Mouse (Mus musculus) MEL (cell line): ENCODE results near the gene Tmem167b. TPM values are rescaled to one million over a fixed set of nuclear protein-coding genes. Genes with fewer than 3 reads are reported as not detected.
"Not testable (repeated sequence)": the region's sequence is repeated elsewhere in the genome, so short reads cannot be mapped to it uniquely, and the experiment has no call there.

ENCODE experiments used
- DNase-seq: peaks from one replicate; pipeline ENCODE4 v3.0.0; 2011; ENCODE audit warnings: low read depth, low spot score
- H3K27ac ChIP-seq: 2 replicates; pipeline ENCODE4 v1.5.1; 2012; ENCODE audit warnings: low read depth, mild to moderate bottlenecking, control low read depth, low read length, moderate library complexity; ENCODE audit not compliant: control insufficient read depth
- H3K27me3 ChIP-seq, 2 experiments: fragments of 150-350 bp in 1 of 2; sonication (generic) in 1 of 2; 2 replicates each; pipeline ENCODE4 v1.6.1; 2012; ENCODE audit warnings: low read length in 2 of 2, mild to moderate bottlenecking in 2 of 2, improper control_type of control experiment in 1 of 2, moderate library complexity in 1 of 2; ENCODE audit not compliant: insufficient read depth in 2 of 2, control insufficient read depth in 1 of 2
- H3K36me3 ChIP-seq, 2 experiments: 2 replicates each; pipeline ENCODE4 v1.6.1; 2012 to 2014; ENCODE audit warnings: low read length in 2 of 2, improper control_type of control experiment in 1 of 2, inconsistent platforms in 1 of 2, mild to moderate bottlenecking in 1 of 2; ENCODE audit not compliant: insufficient read depth in 2 of 2, control insufficient read depth in 1 of 2
- H3K4me1 ChIP-seq, 2 experiments: fragments of 150-350 bp in 1 of 2; sonication (generic) in 1 of 2; 2 replicates each; pipeline ENCODE4 v1.6.1; 2012; ENCODE audit warnings: low read length in 2 of 2, improper control_type of control experiment in 1 of 2, mild to moderate bottlenecking in 1 of 2; ENCODE audit not compliant: insufficient read depth in 2 of 2, control insufficient read depth in 1 of 2
- H3K4me3 ChIP-seq, 2 experiments: fragments of 150-350 bp in 1 of 2; sonication (generic) in 1 of 2; 2 replicates each; pipeline ENCODE4 v1.5.1; 2012; ENCODE audit warnings: low read depth in 2 of 2, low read length in 2 of 2, mild to moderate bottlenecking in 2 of 2, moderate library complexity in 2 of 2, control low read depth in 1 of 2, improper control_type of control experiment in 1 of 2; ENCODE audit not compliant: control insufficient read depth in 1 of 2, insufficient read depth in 1 of 2
- H3K79me2 ChIP-seq: 2 replicates; pipeline ENCODE4 v1.6.1; 2012; ENCODE audit warnings: mild to moderate bottlenecking, low read length, moderate library complexity; ENCODE audit not compliant: control insufficient read depth, poor library complexity, insufficient read depth
- H3K9ac ChIP-seq: 2 replicates; pipeline ENCODE4 v1.6.1; 2012; ENCODE audit warnings: low read depth, mild to moderate bottlenecking, control low read depth, low read length, moderate library complexity; ENCODE audit not compliant: control insufficient read depth, poor library complexity, severe bottlenecking
- H3K9me3 ChIP-seq: fragments of 150-350 bp; sonication (generic); replicated peaks from 2 replicates; pipeline ENCODE4 v1.6.1; 2012; ENCODE audit warnings: mild to moderate bottlenecking, low read length, improper control_type of control experiment, moderate library complexity; ENCODE audit not compliant: insufficient read depth
- CHD1 ChIP-seq: IDR thresholded peaks from 2 replicates; pipeline ENCODE4 v1.6.1; 2012; ENCODE audit warnings: low read depth, mild to moderate bottlenecking, inconsistent platforms, low read length, improper control_type of control experiment
- CHD2 ChIP-seq: IDR thresholded peaks from 2 replicates; pipeline ENCODE4 v1.6.1; 2011; ENCODE audit warnings: low read length, improper control_type of control experiment
- E2F4 ChIP-seq: IDR thresholded peaks from 2 replicates; pipeline ENCODE4 v1.6.1; 2011; ENCODE audit warnings: low read depth, low read length, improper control_type of control experiment, borderline replicate concordance
- ELF1 ChIP-seq: IDR thresholded peaks from 2 replicates; pipeline ENCODE4 v1.6.1; 2014; ENCODE audit warnings: low read depth, mild to moderate bottlenecking, inconsistent platforms, low read length, improper control_type of control experiment, moderate library complexity
- EP300 ChIP-seq, 2 experiments: IDR thresholded peaks; 2 replicates each; pipeline ENCODE4 v1.6.1; 2011; ENCODE audit warnings: improper control_type of control experiment in 2 of 2, low read length in 2 of 2, low read depth in 1 of 2, mild to moderate bottlenecking in 1 of 2
- GABPA ChIP-seq: IDR thresholded peaks from 2 replicates; pipeline ENCODE4 v1.6.1; 2012; ENCODE audit warnings: low read depth, mild to moderate bottlenecking, inconsistent platforms, low read length, improper control_type of control experiment, moderate library complexity
- GATA1 ChIP-seq: IDR thresholded peaks from 2 replicates; pipeline ENCODE4 v1.6.1; 2011; ENCODE audit warnings: low read depth, low read length, improper control_type of control experiment
- KAT2A ChIP-seq: conservative IDR thresholded peaks from 2 replicates; pipeline ENCODE4 v1.6.1; 2012; ENCODE audit warnings: low read depth, low read length, improper control_type of control experiment, inconsistent platforms
- MAX ChIP-seq: IDR thresholded peaks from 2 replicates; pipeline ENCODE4 v1.6.1; 2011; ENCODE audit warnings: low read length, improper control_type of control experiment
- MXI1 ChIP-seq: IDR thresholded peaks from 2 replicates; pipeline ENCODE4 v1.6.1; 2011; ENCODE audit warnings: mild to moderate bottlenecking, low read depth, low read length, improper control_type of control experiment
- MYC ChIP-seq: IDR thresholded peaks from 2 replicates; pipeline ENCODE4 v1.6.1; 2011; ENCODE audit warnings: low read depth, mild to moderate bottlenecking, low read length, improper control_type of control experiment, moderate library complexity
- POLR2A ChIP-seq, 2 experiments: IDR thresholded peaks; 2 replicates each; pipeline ENCODE4 v1.6.1; 2011 to 2012; ENCODE audit warnings: low read length in 2 of 2, mild to moderate bottlenecking in 2 of 2, control low read depth in 1 of 2, improper control_type of control experiment in 1 of 2, low read depth in 1 of 2, moderate library complexity in 1 of 2; ENCODE audit not compliant: control insufficient read depth in 1 of 2, insufficient read depth in 1 of 2, poor library complexity in 1 of 2
- POLR2AphosphoS2 ChIP-seq: IDR thresholded peaks from 2 replicates; pipeline ENCODE4 v1.6.1; 2011; ENCODE audit warnings: low read length, improper control_type of control experiment
- RAD21 ChIP-seq: IDR thresholded peaks from 2 replicates; pipeline ENCODE4 v1.6.1; 2011; ENCODE audit warnings: mild to moderate bottlenecking, low read depth, low read length, improper control_type of control experiment
- RCOR1 ChIP-seq: IDR thresholded peaks from 2 replicates; pipeline ENCODE4 v1.6.1; 2012; ENCODE audit warnings: low read depth, mild to moderate bottlenecking, inconsistent platforms, low read length, improper control_type of control experiment
- SMC3 ChIP-seq: IDR thresholded peaks from 2 replicates; pipeline ENCODE4 v1.6.1; 2011; ENCODE audit warnings: low read depth, low read length, improper control_type of control experiment
- TAL1 ChIP-seq: IDR thresholded peaks from 2 replicates; pipeline ENCODE4 v1.6.1; 2012; ENCODE audit warnings: mild to moderate bottlenecking, inconsistent platforms, low read length, moderate library complexity, mixed read lengths
- TBP ChIP-seq: IDR thresholded peaks from 2 replicates; pipeline ENCODE4 v1.8.0; 2011; ENCODE audit warnings: low read depth, low read length, improper control_type of control experiment
- UBTF ChIP-seq: IDR thresholded peaks from 2 replicates; pipeline ENCODE4 v1.6.1; 2012; ENCODE audit warnings: low read depth, mild to moderate bottlenecking, inconsistent platforms, low read length, improper control_type of control experiment, moderate library complexity, borderline replicate concordance; ENCODE audit not compliant: insufficient read depth
- USF1 ChIP-seq: IDR thresholded peaks from 2 replicates; pipeline ENCODE4 v1.6.1; 2014; ENCODE audit warnings: low read depth, mild to moderate bottlenecking, inconsistent platforms, low read length, improper control_type of control experiment, moderate library complexity
- USF2 ChIP-seq, 2 experiments: IDR thresholded peaks; 2 replicates each; pipeline ENCODE4 v1.6.1; 2011 to 2012; ENCODE audit warnings: improper control_type of control experiment in 2 of 2, low read length in 2 of 2, borderline replicate concordance in 1 of 2, inconsistent platforms in 1 of 2, low read depth in 1 of 2, mild to moderate bottlenecking in 1 of 2; ENCODE audit not compliant: insufficient read depth in 1 of 2
- ZMIZ1 ChIP-seq: IDR thresholded peaks from 2 replicates; pipeline ENCODE4 v1.6.1; 2012; ENCODE audit warnings: low read depth, mild to moderate bottlenecking, inconsistent platforms, low read length, improper control_type of control experiment, moderate library complexity
- ZNF384 ChIP-seq: IDR thresholded peaks from 2 replicates; pipeline ENCODE4 v1.6.1; 2012; ENCODE audit warnings: low read depth, mild to moderate bottlenecking, inconsistent platforms, low read length, improper control_type of control experiment
- polyA plus RNA-seq, 2 experiments: library from polyadenylated mRNA; stranded (reverse) in 1 of 2; unstranded in 1 of 2; fragments of >175 nt in 1 of 2; fragments of >200 nt in 1 of 2; gene quantifications; 2 replicates each; pipeline versions ENCODE4 v1.2.1 to v1.2.4; 2012; ENCODE audit warnings: low replicate concordance in 2 of 2, low read depth in 1 of 2; ENCODE audit not compliant: insufficient read length in 2 of 2, insufficient read depth in 1 of 2, missing spikeins in 1 of 2
- total RNA-seq: library from RNA; depleted of rRNA; stranded (reverse); fragments of 300-350 nt; gene quantifications from 2 replicates; pipeline ENCODE4 v1.2.3, GENCODE M21; 2012

Tmem167b gene
- total and polyA plus RNA-seq, 3 experiments = 15.9 to 20.8 TPM; not detected in 1

DNA sequence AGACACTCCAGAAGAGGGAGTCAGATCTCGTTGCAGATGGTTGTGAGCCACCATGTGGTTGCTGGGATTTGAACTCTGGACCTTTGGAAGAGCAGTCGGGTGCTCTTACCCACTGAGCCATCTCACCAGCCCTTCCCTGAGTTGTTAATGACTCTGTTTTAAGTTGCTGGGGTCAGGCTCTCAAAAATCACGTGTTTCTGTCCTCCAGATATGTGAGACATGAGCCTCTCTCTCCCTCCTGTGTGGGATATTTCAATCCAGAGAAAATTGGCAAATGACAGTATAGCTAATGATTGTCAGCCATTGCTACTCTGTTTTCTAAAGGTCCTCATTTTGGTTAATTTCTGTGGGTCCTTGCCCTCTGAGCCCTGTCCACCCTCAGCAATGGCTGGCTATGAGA is 7.4 kb upstream of the Tmem167b start:
- peak; percentile 53; the same call in 1 of the 2 replicates for TF ChIP-seq TBP
- not testable (repeated sequence) for H3K4me3 ChIP-seq, H3K4me1 ChIP-seq, DNase-seq, H3K27me3 ChIP-seq, H3K9ac ChIP-seq, H3K79me2 ChIP-seq, H3K9me3 ChIP-seq, H3K36me3 ChIP-seq, H3K27ac ChIP-seq

DNA sequence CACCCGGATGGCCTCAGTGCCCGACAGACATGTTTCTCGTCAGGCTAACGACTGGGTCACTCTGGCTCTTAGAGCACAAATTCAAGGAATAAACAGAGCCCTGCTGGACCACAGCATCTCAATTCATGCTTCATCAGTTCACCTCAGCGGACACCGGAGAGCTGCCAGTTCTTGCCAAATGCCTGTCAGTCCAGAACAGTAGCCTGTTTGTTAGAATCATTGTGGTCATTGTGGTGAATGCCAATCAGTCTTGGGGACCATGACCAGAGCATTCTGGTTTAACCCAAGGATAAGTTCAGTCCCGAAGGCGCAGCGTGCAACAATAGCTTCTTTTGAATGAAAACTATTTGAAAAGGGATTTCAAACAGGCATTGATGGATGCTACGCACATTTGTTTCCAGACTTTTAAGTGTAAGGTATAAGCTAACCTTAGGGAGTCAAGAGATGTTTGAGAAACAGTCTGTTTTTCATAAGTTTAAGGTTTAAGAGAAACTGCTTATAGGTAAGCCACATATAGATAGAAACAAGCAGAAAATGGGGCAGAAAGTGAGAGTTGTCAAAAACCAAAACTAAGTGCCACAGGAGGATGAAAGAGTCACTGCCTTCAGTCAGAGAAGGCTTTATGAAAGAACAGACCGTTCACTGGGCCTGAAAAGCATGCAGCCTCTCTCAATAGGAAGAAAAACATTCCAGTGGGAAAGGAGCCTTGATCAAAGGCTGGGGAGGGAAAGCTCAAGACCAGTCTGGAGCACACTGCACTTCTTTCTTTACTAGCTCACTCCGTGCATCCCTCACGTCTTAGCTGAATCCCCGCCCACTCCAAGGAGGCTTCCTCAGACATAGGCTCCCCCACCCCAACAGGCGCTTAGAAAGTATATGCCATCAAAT is 6.0 kb upstream of the Tmem167b start:
- Histone ChIP-seq H3K9me3 (no peaks in the 10 kb centered on the region), H3K27me3 (peaks cover 3 to 4% of the 10 kb centered on the region in 2 experiments; a peak in 3 of 4 replicates), H3K79me2 (peaks cover 1% of the 10 kb centered on the region), H3K4me1 (peaks cover 6 to 8% of the 10 kb centered on the region in 2 experiments; a peak in 3 of 4 replicates), H3K27ac (no peak overlapping the region), H3K36me3 (peaks cover 0 to 10% of the 10 kb centered on the region in 2 experiments; a peak in 2 of 4 replicates), H3K4me3 (no peak overlapping the region), H3K9ac (no peak overlapping the region)
- no peak for TF ChIP-seq TBP
- TF ChIP-seq CHD1 = no peak
- no peak for TF ChIP-seq ZNF384
- TF ChIP-seq SMC3 = no peak
- TF ChIP-seq CHD2 = no peak
- TF ChIP-seq UBTF = no peak
- no peak for TF ChIP-seq RAD21
- TF ChIP-seq USF1 = no peak
- TF ChIP-seq MXI1 = no peak
- no peak for TF ChIP-seq EP300 (IDR thresholded peaks at IDR 0.05; ENCODE audit: low read depth in 1 of 2, low read length in 2 of 2)
- TF ChIP-seq GATA1 = no peak
- DNase-seq = no peak

DNA sequence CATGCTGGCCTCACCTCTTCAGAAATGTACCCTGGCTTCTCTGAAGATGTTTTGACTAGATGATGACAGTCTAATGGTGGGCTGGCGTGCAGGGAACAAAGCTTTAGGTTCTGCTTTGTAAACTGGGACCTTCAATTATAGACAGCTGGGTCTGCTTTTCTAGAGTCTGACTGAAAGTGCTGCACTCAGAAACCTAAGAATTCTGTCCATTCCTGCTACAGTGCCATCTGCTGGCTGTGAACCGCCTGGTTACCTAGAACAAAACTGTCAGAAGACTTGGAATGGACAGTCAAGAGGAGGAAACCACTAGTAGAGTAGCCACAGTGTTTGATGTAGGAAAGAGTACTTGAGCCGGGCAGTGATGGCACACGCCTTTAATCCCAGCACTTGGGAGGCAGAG is 1.0 kb upstream of the Tmem167b start:
- peak overlapping the region; percentile 79 for H3K9ac ChIP-seq
- peaks cover 6% of the 10 kb centered on the region for H3K79me2 ChIP-seq
- H3K27me3 ChIP-seq = no peaks in the 10 kb centered on the region
- H3K4me3 ChIP-seq = peak overlapping the region; percentile 69 to 93
- H3K27ac ChIP-seq = peak overlapping the region; percentile 93
- H3K36me3 ChIP-seq = peaks cover 0 to 9% of the 10 kb centered on the region in 2 experiments; a peak in 2 of 4 replicates
- H3K4me1 ChIP-seq = peaks cover 4% of the 10 kb centered on the region in 2 experiments; a peak in 2 of 4 replicates
- peak; percentile 91 for DNase-seq
- H3K9me3 ChIP-seq = no peaks in the 10 kb centered on the region
- TF ChIP-seq EP300 (IDR thresholded peaks at IDR 0.05; ENCODE audit: low read depth in 1 of 2, low read length in 2 of 2) (no peak; a peak in 1 of 4 replicates), GABPA (no peak), MYC (no peak; the same call in 1 of the 2 replicates), RAD21 (peak; percentile 42), MAX (no peak), ELF1 (peak; percentile 37; the same call in 1 of the 2 replicates), POLR2A (IDR thresholded peaks at IDR 0.05; ENCODE audit: control insufficient read depth in 1 of 2, insufficient read depth in 1 of 2, low read depth in 1 of 2, low read length in 2 of 2, poor library complexity in 1 of 2) (peak in 1 of 2 experiments; percentile 50; a peak in 2 of 4 replicates), TAL1 (no peak), E2F4 (no peak), ZMIZ1 (0 out of 2 replicates have a peak, but pooled peaks have one; percentile 65), POLR2AphosphoS2 (no peak; the same call in 1 of the 2 replicates), GATA1 (no peak), RCOR1 (no peak), KAT2A (no peak), USF2 (IDR thresholded peaks at IDR 0.05; ENCODE audit: borderline replicate concordance in 1 of 2, insufficient read depth in 1 of 2, low read depth in 1 of 2, low read length in 2 of 2) (no peak)
